Mouse (Mus musculus) T-helper 2 cell (primary cell): ENCODE results near the gene Irak1.

Experiments used
- in situ Hi-C: fragments of 300-600 bp; cut with MboI, MseI; formaldehyde crosslinking; loops from one replicate; pipeline ENCODE4 v1.15.1; 2025; ENCODE audit warnings: high pct_unique_total_duplicates

The Irak1 gene

DNA sequence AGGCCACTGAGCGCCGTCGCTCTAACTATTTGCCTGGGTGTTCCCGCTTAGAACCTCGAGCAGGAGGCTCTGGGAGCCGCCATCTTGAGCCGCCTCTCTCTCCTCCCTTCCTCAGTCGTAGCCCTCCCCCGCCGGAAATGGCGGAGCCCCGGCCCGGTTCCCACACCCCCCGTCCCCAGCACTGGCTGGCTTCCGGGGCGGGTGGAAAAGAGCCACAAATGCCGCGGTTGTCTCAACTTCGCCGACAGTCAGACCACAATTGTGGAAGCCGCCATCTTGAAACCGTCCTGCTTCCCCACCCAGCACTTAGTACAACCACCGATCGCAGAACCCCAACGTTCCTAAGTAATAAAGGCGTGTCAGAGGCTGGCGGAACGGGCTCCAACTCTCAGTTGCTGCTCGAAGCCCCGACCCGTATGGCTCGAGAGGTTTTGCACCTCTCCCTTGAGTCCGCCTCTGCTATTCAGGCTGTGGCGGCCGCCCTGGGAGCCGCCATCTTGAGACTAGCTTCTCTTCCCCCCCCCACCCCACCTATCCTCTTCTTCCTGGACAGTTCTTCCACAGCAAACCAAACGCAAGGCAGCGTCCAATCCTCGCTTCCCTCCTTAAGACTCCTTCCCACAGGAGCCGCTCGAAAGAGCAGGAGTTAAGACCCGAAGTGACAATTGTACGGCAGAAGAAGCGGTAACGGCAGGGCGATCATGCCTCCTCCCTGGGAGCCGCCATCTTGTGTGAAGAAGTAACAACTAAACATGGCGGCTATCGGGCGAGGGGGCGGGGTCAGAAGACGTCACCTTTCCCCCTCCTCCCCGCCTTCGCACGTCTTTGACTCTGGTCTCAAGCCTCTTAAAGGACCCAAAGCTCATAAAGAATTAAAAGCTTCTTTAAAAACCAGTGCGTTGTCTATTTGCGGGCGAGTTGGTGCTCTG lies 57.2 kb downstream of the Irak1 start, which contains the start of gene Hcfc1:
Gene Hcfc1, minus strand, starts transcription at position 110 of the 929 bp plus-strand sequence.
- in situ Hi-C loops, result no loop called here

DNA sequence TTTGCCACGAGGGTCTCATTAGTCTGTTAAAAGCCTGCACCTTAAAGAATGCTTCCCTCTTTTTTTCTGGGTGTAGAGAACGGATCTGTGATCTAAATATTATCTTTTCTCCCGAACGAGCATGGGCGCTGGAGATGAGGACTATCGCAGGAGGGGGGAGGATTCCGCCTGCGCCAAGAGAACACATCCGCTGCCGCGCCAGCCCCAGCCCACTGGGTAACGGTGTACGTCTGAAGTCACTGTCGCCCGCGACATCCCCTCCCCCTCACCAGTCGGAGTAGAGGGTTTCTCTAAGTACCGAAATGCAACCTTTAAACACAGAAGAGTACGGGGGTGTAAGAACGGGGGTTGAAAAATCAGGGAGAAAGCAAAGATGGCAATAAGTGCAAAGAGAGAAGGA lies 58.4 kb downstream of the Irak1 start:
- in situ Hi-C loops, result no loop called here

GRCm38 (mm10) chrX:73964363-73964762 lies 59.4 kb downstream of the Irak1 start:
- in situ Hi-C loops, result no loop called here
